Mouse (Mus musculus) myocyte (in vitro differentiated cells): Measurements from ENCODE around the gene Creb3l4. TPM values are rescaled to one million over a fixed set of nuclear protein-coding genes. Genes with fewer than 3 reads are reported as not detected.

ENCODE experiments used
- H3K27me3 ChIP-seq: one replicate; pipeline ENCODE4 v1.6.1; 2011; ENCODE audit not compliant: control insufficient read depth, insufficient read depth, insufficient read length
- H3K36me3 ChIP-seq: one replicate; pipeline ENCODE4 v1.6.1; 2011; ENCODE audit not compliant: control insufficient read depth, insufficient read depth
- H3K4me2 ChIP-seq: one replicate; pipeline ENCODE4 v1.6.1; 2011; ENCODE audit warnings: low read depth, control low read depth
- H3K4me3 ChIP-seq: one replicate; pipeline ENCODE4 v1.5.1; 2011; ENCODE audit warnings: mild to moderate bottlenecking, control low read depth, moderate library complexity
- H3K79me2 ChIP-seq: one replicate; pipeline ENCODE4 v1.6.1; 2011; ENCODE audit not compliant: control insufficient read depth, insufficient read depth
- H3ac ChIP-seq: one replicate; pipeline ENCODE4 v1.6.1; 2011; ENCODE audit not compliant: control insufficient read depth, insufficient read length
- CEBPB ChIP-seq: IDR thresholded peaks from 2 replicates; pipeline ENCODE4 v1.6.1; 2011; ENCODE audit warnings: mild to moderate bottlenecking, moderate library complexity; ENCODE audit not compliant: poor library complexity, insufficient read depth, severe bottlenecking
- E2F4 ChIP-seq: IDR thresholded peaks from one replicate; pipeline ENCODE4 v1.6.1; 2011; ENCODE audit warnings: mild to moderate bottlenecking, control low read depth, moderate library complexity; ENCODE audit not compliant: insufficient read depth
- MAX ChIP-seq: IDR thresholded peaks from one replicate; pipeline ENCODE4 v1.6.1; 2011; ENCODE audit warnings: low read depth, mild to moderate bottlenecking, control low read depth
- MYOD1 ChIP-seq, 3 experiments: IDR thresholded peaks; one replicate each; pipeline ENCODE4 v1.6.1; 2011; ENCODE audit warnings: control low read depth in 2 of 3, low read depth in 2 of 3, mild to moderate bottlenecking in 2 of 3, moderate library complexity in 1 of 3; ENCODE audit not compliant: insufficient read length in 2 of 3, control insufficient read depth in 1 of 3
- MYOG ChIP-seq, 3 experiments: IDR thresholded peaks; one replicate each; pipeline ENCODE4 v1.6.1; 2011; ENCODE audit warnings: control low read depth in 2 of 3, low read depth in 2 of 3, mild to moderate bottlenecking in 2 of 3; ENCODE audit not compliant: insufficient read length in 2 of 3, control insufficient read depth in 1 of 3, insufficient read depth in 1 of 3
- POLR2A ChIP-seq: IDR thresholded peaks from one replicate; pipeline ENCODE4 v1.6.1; 2011; ENCODE audit warnings: low read depth, mild to moderate bottlenecking, control low read depth, moderate library complexity; ENCODE audit not compliant: insufficient read length
- POLR2AphosphoS2 ChIP-seq: IDR thresholded peaks from one replicate; pipeline ENCODE4 v1.6.1; 2011; ENCODE audit warnings: low read depth, control low read depth; ENCODE audit not compliant: insufficient read length
- REST ChIP-seq: IDR thresholded peaks from one replicate; pipeline ENCODE4 v1.6.1; 2011; ENCODE audit warnings: mild to moderate bottlenecking, control low read depth, moderate library complexity; ENCODE audit not compliant: insufficient read depth, insufficient read length
- SRF ChIP-seq: IDR thresholded peaks from one replicate; pipeline ENCODE4 v1.6.1; 2011; ENCODE audit warnings: low read depth; ENCODE audit not compliant: control insufficient read depth, insufficient read length
- TCF12 ChIP-seq: IDR thresholded peaks from one replicate; pipeline ENCODE4 v1.6.1; 2011; ENCODE audit warnings: mild to moderate bottlenecking, control low read depth; ENCODE audit not compliant: poor library complexity, insufficient read depth, severe bottlenecking
- TCF3 ChIP-seq: IDR thresholded peaks from one replicate; pipeline ENCODE4 v1.6.1; 2011; ENCODE audit warnings: low read depth, control low read depth; ENCODE audit not compliant: insufficient read length
- USF1 ChIP-seq: IDR thresholded peaks from one replicate; pipeline ENCODE4 v1.6.1; 2011; ENCODE audit warnings: low read depth, mild to moderate bottlenecking, control low read depth, moderate library complexity
- polyA plus RNA-seq: library from polyadenylated mRNA; unstranded; fragments of >200 nt; fragmentation: generic; extraction: Trizol; gene quantifications from one replicate; pipeline ENCODE4 v1.2.1, GENCODE M21; 2012; ENCODE audit warnings: missing spikeins

The Creb3l4 gene
- polyA plus RNA-seq, 1 experiment = 0.22 TPM

DNA sequence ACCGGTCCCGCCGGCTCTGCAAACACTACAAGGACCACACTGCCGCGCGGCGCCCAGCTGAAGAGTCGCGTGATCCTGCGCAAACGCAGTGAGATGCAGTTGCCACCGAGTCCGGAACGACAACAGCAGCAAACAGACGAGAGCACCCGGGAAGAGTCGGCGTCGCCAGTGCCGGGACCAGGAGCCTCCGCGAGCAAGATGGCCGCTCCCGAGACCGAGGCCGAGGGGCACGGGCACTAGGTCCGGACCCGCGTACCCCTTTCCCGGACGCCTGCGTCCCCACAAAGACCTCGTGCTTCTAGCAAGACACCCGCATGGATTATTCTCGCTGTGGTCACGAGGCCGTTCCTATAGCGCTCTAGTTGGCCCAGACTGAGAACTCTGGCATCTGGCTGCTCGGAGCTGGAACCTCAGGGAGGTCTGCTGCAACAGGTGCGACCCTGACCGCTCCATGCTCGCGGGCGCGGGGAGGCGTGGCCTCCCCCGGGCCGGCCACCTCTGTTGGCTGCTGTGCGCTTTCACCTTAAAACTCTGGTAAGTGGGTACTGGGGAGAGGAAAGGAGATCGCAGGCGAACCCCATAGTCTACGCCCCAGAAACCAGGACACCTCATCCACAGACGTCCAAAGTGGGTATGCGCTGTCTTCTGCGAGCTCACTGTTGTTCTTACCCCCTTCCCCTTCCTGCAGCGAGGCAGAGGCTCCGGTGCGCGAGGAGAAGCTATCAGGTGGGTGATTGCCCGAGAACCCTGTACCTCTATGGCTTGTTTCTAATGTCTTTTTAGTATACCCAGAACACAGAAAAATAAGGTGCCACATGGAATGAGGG lies 11.6 kb downstream of the Creb3l4 start, which contains the start of gene Jtb:
Gene Jtb (plus strand): TSS at position 91 of the 827 bp plus-strand sequence.
- Histone ChIP-seq H3ac (peak within 1 kb of the TSS; percentile 3), H3K79me2 (peaks cover 8% of the 10 kb centered on the region), H3K27me3 (no peaks in the 10 kb centered on the region), H3K36me3 (peaks cover 15% of the 10 kb centered on the region), H3K4me3 (peak within 1 kb of the TSS; percentile 92), H3K4me2 (peak within 1 kb of the TSS; percentile 87)
- TF ChIP-seq POLR2AphosphoS2 = peak; percentile 92
- no peak for TF ChIP-seq CEBPB
- peak; percentile 96 for TF ChIP-seq POLR2A
- TF ChIP-seq MYOD1 (IDR thresholded peaks at IDR 0.05; ENCODE audit: control insufficient read depth in 1 of 3, insufficient read length in 2 of 3, low read depth in 2 of 3) = peak; percentile 8 to 90 (median 87)
- no peak for TF ChIP-seq MAX
- no peak for TF ChIP-seq TCF3
- peak; percentile 87 for TF ChIP-seq USF1
- no peak for TF ChIP-seq SRF
- no peak for TF ChIP-seq E2F4
- TF ChIP-seq MYOG (IDR thresholded peaks at IDR 0.05; ENCODE audit: control insufficient read depth in 1 of 3, insufficient read depth in 1 of 3, insufficient read length in 2 of 3, low read depth in 2 of 3) = peak in 2 of 3 experiments; percentile 79 to 80
- no peak for TF ChIP-seq REST
- no peak for TF ChIP-seq TCF12

DNA sequence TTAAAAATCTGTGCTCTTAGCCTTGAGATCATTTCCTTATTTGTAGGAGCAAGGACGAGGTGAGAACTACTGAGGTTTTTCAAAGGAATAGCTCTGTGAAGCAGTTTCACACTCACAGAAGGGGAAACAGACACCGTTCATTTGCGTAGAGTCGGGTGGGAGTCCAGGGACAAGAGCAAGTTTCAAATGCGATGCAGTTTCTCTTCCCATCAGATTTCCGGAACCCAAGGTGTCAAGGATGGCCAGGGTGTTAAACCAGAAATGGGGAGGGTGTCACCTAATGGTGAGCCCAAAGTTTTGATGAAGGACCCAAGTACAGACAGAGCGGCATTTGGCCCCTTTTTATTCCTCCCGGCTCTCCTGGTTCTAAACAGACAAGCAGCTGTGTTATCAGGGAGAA lies 12.2 kb downstream of the Creb3l4 start:
- no peak for TF ChIP-seq REST
- no peak for TF ChIP-seq POLR2A
- no peak for TF ChIP-seq MYOD1 (IDR thresholded peaks at IDR 0.05; ENCODE audit: control insufficient read depth in 1 of 3, insufficient read length in 2 of 3, low read depth in 2 of 3)
- no peak for TF ChIP-seq E2F4
- TF ChIP-seq SRF = no peak
- no peak for TF ChIP-seq MYOG (IDR thresholded peaks at IDR 0.05; ENCODE audit: control insufficient read depth in 1 of 3, insufficient read depth in 1 of 3, insufficient read length in 2 of 3, low read depth in 2 of 3)
- TF ChIP-seq POLR2AphosphoS2 = no peak
- TF ChIP-seq CEBPB = no peak
- TF ChIP-seq MAX = no peak
- TF ChIP-seq TCF3 = no peak
- Histone ChIP-seq H3K4me3 (peak overlapping the region; percentile 92), H3K36me3 (peaks cover 15% of the 10 kb centered on the region), H3ac (peak overlapping the region; percentile 3), H3K4me2 (peak overlapping the region; percentile 87), H3K79me2 (peaks cover 8% of the 10 kb centered on the region), H3K27me3 (no peaks in the 10 kb centered on the region)

DNA sequence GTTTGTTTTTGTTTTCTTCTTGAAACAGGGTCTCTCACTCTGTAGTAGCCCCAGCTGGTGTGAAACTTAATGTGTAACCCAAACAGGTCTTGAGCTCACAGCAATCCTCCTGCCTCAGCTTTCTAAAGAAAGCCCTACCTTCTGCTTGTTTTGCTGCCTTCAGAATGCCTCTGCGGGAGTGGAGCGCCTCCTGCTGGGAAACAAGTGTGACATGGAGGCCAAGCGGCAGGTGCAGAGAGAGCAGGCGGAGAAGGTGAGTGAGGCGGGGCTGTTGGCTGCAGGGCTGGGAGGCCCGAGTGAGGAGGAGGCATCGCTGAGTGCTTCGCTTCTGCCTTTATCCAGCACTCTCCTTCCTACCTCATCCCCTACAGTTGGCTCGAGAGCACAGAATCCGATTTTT lies 19.0 kb downstream of the Creb3l4 start:
- H3K4me3 ChIP-seq = no peak overlapping the region
- no peaks in the 10 kb centered on the region for H3K79me2 ChIP-seq
- H3K4me2 ChIP-seq = no peak overlapping the region
- no peaks in the 10 kb centered on the region for H3K27me3 ChIP-seq
- no peaks in the 10 kb centered on the region for H3K36me3 ChIP-seq
- no peak overlapping the region for H3ac ChIP-seq
- no peak for TF ChIP-seq TCF3
- no peak for TF ChIP-seq USF1
- TF ChIP-seq TCF12 = no peak
- no peak for TF ChIP-seq E2F4
- no peak for TF ChIP-seq POLR2A
- TF ChIP-seq MAX = no peak
- no peak for TF ChIP-seq MYOG (IDR thresholded peaks at IDR 0.05; ENCODE audit: control insufficient read depth in 1 of 3, insufficient read depth in 1 of 3, insufficient read length in 2 of 3, low read depth in 2 of 3)
- TF ChIP-seq REST = no peak
- no peak for TF ChIP-seq MYOD1 (IDR thresholded peaks at IDR 0.05; ENCODE audit: control insufficient read depth in 1 of 3, insufficient read length in 2 of 3, low read depth in 2 of 3)
- no peak for TF ChIP-seq CEBPB
- no peak for TF ChIP-seq POLR2AphosphoS2
- no peak for TF ChIP-seq SRF

DNA sequence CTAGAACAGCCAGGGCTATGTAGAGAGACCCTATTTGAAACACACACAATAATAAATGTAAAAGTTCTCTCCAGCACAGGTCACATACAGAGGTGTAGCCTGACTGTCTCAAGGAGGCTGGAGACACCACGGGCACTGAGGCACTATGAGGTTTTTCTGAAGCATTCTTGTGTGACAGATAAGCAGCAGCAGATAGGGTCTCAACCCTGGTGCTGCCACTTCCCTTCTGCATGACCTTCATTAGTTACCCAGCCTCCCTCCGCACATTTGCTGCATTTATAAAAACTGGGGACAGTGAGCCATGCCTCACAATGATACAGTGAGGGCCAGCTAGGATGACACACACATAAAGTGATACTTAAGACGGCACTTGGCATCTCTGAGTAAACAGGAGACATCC lies 20.4 kb downstream of the Creb3l4 start:
- no peak overlapping the region for H3K4me3 ChIP-seq
- H3K4me2 ChIP-seq = no peak overlapping the region
- H3K27me3 ChIP-seq = no peaks in the 10 kb centered on the region
- no peak for TF ChIP-seq USF1
- TF ChIP-seq MAX = no peak
- TF ChIP-seq SRF = no peak
- TF ChIP-seq TCF12 = no peak
- TF ChIP-seq MYOD1 (IDR thresholded peaks at IDR 0.05; ENCODE audit: control insufficient read depth in 1 of 3, insufficient read length in 2 of 3, low read depth in 2 of 3) = no peak
- TF ChIP-seq CEBPB = no peak
- no peak for TF ChIP-seq MYOG (IDR thresholded peaks at IDR 0.05; ENCODE audit: control insufficient read depth in 1 of 3, insufficient read depth in 1 of 3, insufficient read length in 2 of 3, low read depth in 2 of 3)
- TF ChIP-seq POLR2AphosphoS2 = no peak
- no peak for TF ChIP-seq E2F4
- no peak for TF ChIP-seq POLR2A
- no peak for TF ChIP-seq TCF3
- no peak for TF ChIP-seq REST
- H3K36me3 ChIP-seq = no peaks in the 10 kb centered on the region
- no peaks in the 10 kb centered on the region for H3K79me2 ChIP-seq
- H3ac ChIP-seq = no peak overlapping the region
